Mouse (Mus musculus) c-Kit-positive CD71-negative TER-119-negative erythroid progenitor cells, embryonic 14.5 days (primary cell): ENCODE results near the gene Hs2st1.

Experiments used
- DNase-seq: peaks from one replicate; pipeline ENCODE4 v3.0.0-alpha.2; 2013; ENCODE audit warnings: low read depth

Hs2st1 gene

GRCm38 (mm10) chr3:144551416-144551815 is 18.6 kb downstream of the Hs2st1 start:
- no peak for DNase-seq

GRCm38 (mm10) chr3:144550659-144551058 is 19.3 kb downstream of the Hs2st1 start:
- no peak for DNase-seq

GRCm38 (mm10) chr3:144550036-144550435 is 19.9 kb downstream of the Hs2st1 start:
- DNase-seq, result no peak

- DNase-seq, result no peak
These were observed 21.7 kb downstream of the Hs2st1 start for GRCm38 (mm10) chr3:144548186-144548845.

GRCm38 (mm10) chr3:144546490-144546889 is 23.5 kb downstream of the Hs2st1 start:
- DNase-seq, result no peak

GRCm38 (mm10) chr3:144545832-144546231 is 24.1 kb downstream of the Hs2st1 start:
- DNase-seq, result no peak

- DNase-seq, result no peak
These were observed 24.8 kb downstream of the Hs2st1 start for GRCm38 (mm10) chr3:144545152-144545551.

- DNase-seq, result no peak
These were observed 28.0 kb downstream of the Hs2st1 start for GRCm38 (mm10) chr3:144541906-144542438.

- DNase-seq, result no peak
These were observed 29.2 kb downstream of the Hs2st1 start for GRCm38 (mm10) chr3:144540805-144541204.

GRCm38 (mm10) chr3:144539051-144539450 is 30.9 kb downstream of the Hs2st1 start:
- no peak for DNase-seq

GRCm38 (mm10) chr3:144537078-144537855 is 32.7 kb downstream of the Hs2st1 start:
- DNase-seq, result no peak

GRCm38 (mm10) chr3:144535056-144535455 is 34.9 kb downstream of the Hs2st1 start:
- no peak for DNase-seq

- no peak for DNase-seq
These were observed 39.0 kb downstream of the Hs2st1 start for GRCm38 (mm10) chr3:144531023-144531422.

- DNase-seq, result no peak
These were observed 42.1 kb downstream of the Hs2st1 start for GRCm38 (mm10) chr3:144527918-144528317.

GRCm38 (mm10) chr3:144519581-144520272 is 50.3 kb downstream of the Hs2st1 start:
- DNase-seq, result no peak

- DNase-seq, result no peak
These were observed 51.1 kb downstream of the Hs2st1 start for GRCm38 (mm10) chr3:144518917-144519316.

GRCm38 (mm10) chr3:144515286-144515685 is 54.7 kb downstream of the Hs2st1 start:
- DNase-seq, result no peak

- DNase-seq, result no peak
These were observed 55.9 kb downstream of the Hs2st1 start for GRCm38 (mm10) chr3:144514122-144514505.

- no peak for DNase-seq
These were observed 56.5 kb downstream of the Hs2st1 start for GRCm38 (mm10) chr3:144513169-144514121.

- no peak for DNase-seq
These were observed 59.3 kb downstream of the Hs2st1 start for GRCm38 (mm10) chr3:144510724-144511123.

GRCm38 (mm10) chr3:144508342-144508741 is 61.6 kb downstream of the Hs2st1 start:
- DNase-seq, result no peak
